Mouse (Mus musculus): ENCODE results near the gene Serpini2.
"Not testable (repeated sequence)": the region's sequence is repeated elsewhere in the genome, so short reads cannot be mapped to it uniquely, and the experiment has no call there.

Serpini2 gene
- long read RNA-seq, experiment 1 = 0 reads
- long read RNA-seq, experiment 2 = 0 reads

DNA sequence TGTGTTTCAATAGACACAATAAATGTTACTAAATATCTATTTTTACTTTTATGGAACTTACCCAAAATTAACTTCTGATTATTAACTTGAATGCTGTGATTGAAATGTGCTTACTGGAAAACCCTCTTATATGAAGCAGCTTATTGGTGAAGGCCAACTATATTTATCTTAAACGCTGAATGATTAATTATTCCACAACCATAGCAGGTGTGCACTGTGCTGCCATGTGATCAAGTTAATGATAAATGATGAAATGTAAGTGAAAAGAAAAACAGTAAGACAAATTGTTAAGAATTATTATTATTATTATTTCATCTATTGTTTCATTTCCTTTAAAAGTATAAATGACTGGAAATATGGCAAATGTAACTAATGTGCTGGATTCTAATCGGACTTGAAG lies at the start of gene Serpini2:
Gene Serpini2, minus strand, starts transcription at position 101 of the 400 bp plus-strand sequence.
- intact Hi-C loops (cut with DNase I) = no loop called here

DNA sequence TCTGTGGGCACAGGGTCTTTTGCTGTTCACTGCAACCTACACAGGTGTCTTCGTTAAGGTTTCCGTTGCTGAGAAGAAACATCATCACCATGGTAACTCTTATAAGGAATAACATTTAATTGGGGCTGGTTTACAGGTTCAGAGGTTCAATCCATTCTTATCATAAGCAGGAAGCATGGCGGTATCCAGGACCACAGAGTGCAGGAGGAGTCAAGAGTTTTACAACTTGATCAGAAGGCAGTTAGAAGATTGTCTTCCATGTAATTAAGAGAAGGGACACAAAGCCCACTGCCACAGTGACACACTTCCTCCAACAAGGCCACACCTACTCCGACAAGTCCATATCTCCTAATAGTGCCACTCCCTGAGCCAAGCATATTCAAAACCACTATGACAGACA lies 39.0 kb upstream of the Serpini2 start:
- intact Hi-C loops (cut with DNase I) = no loop called here

DNA sequence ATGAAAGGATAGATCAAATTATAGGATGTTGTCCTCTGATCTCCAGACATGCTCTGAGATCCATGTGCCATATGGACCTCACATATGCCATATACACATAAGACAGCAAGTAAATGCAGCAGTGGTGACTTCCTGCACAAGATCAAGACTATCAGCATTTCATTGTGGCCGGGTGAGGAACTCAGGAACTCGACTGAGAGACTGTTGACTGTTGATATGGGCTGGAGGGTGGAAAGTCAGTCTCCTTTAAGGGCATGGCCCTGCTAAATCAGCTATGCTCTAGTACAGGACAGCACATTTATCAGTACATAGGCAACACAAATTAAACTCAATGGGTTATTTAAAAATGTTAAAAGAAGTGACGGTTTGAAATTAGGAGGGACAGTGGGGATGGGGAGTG lies 38.4 kb upstream of the Serpini2 start:
- intact Hi-C loops (cut with DNase I) = no loop called here

DNA sequence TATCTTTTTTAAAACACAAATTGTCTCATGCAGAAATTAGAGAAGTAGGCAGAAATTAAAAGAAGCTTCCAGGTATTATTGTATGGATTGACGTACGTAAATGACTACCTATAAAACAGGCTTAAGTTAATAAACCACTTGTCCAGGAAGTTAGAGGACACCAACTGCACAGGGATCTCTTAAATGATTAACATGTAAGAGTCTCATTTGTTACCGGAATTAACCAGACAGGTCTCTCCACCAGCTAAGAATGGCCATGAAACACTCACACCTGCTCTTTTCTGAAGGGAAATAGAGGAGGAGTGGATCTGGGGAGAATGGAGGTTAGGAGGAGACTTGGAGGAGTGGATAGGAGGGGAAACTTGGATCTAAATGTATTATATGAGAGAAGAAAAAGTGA lies 35.7 kb upstream of the Serpini2 start:
- intact Hi-C loops (cut with DNase I) = no loop called here

DNA sequence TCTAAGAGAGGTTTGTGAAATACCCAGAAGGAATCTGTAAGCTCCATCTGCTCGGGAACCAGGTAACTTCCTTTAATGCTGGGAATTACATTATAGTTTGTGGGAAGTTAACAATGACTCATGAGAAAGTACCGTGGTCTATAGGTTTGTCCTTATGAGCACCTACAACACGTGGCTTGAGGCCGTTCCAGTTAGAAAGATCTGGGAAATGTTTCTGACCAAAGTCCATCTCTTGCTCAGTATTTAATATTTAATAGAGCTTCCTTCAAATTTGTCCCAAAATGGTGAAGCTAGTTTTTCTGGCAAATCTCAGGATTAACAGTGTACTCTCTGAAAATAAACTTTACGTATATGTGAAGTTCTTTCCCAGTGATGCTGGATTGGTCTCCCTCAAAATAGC lies 34.7 kb upstream of the Serpini2 start:
- intact Hi-C loops (cut with DNase I) = no loop called here

DNA sequence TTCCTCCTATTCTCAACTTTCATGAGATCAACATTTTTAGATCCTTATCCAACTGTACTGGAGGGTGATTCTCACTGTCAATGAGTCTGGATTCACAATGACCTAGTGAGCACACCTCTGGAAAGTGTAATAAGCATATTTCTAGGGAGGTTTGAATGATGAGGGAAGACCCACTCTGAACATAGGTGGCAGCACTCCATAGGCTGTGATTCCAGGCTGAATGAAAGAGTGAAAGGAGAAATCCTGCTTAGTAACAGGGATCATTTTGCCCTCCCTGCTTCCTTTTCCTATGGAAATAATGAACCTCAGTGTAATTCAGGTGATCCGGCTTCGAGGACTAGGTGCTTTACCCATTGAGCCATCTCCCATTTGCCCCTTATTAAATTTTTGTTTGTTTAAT lies 31.2 kb upstream of the Serpini2 start:
- intact Hi-C loops (cut with DNase I) = no loop called here

DNA sequence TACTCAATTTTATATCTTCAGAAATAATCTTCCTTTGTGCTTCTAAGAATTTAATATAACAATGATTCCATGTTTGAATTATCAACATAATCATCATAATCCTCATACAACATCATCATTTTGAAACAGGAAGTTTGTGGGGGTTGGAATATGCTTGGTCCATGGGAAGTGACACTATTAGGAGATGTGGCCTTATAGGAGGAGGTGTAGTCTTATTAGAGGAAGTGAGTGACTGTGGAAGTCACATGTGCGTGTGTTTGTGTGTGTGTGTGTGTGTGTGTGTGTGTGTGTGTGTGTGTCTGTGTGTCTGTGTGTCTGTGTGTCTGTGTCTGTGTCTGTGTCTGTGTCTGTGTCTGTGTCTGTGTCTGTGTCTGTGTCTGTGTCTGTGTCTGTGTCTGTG lies 29.6 kb upstream of the Serpini2 start:
- intact Hi-C loops (cut with DNase I) = not testable (repeated sequence)

DNA sequence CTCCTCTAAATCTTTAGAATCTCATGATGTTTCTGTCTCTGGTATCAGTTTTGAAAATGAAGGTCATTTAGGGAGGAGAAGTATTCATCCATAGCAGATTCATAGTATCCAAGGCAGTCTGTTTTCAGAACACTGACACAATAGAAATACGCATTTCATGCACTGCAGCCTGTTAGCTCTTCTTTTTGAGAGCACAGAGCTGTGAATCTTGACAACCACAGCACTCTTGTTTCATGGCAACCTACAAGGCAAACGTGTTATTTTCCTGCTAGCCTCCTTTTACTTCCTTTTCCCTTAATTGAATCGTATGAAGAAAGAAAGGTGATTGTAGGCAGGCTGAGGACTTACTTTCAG lies 27.9 kb upstream of the Serpini2 start:
- intact Hi-C loops (cut with DNase I) = no loop called here

DNA sequence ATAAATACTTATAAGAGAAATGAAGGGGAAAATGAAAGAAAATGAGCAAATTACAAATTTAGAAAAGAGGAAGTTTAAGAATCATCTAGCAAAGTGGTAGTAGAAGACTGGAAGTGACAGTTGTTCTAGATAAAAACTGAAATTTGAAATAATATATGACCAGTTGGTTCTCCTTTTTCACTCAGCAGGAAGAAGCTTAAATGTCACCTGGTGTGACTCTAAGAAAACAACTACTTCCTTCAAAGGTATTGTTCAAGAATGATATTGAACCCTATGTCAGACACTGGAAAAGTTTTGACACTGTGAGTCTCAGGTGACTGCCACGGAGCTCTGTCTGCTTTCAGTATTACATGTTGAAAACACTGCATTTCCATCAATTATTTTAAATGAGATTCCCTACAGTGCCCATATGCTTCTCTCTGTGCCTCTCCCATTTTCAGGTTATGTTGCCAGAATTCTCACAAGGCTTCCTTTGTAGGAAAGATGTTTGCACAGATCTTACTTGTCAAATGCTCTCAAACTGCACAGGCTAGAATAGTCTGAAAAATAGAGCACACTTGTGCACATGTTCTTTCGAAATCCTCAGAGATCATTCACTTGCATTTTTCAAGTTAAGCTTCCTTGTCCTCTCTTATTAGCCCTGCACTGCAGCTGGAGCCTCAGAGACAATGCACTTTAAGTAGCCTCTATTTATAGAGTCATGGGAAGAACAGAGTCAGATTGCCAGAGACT lies 27.3 kb upstream of the Serpini2 start:
- intact Hi-C loops (cut with DNase I) = no loop called here

DNA sequence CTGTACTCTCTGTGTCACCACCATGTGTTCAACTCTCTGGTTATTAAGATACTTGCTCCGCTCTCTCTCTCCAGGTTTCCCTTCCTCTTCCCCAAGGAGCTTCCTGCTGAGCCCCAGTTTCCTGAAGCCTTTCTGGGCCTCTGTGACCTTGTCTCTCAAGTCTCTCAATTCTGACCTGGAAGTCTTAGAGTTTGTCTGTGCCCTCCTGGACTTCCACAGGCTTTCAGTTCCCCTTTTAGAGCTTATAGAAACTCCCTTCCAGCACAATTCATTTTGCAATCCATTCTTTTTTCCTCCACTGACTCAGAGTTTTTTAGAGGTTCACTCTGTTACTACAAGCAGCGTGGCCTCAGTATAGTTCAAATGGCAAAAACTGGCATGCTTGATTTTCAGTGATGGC lies 23.4 kb upstream of the Serpini2 start:
- intact Hi-C loops (cut with DNase I) = no loop called here

DNA sequence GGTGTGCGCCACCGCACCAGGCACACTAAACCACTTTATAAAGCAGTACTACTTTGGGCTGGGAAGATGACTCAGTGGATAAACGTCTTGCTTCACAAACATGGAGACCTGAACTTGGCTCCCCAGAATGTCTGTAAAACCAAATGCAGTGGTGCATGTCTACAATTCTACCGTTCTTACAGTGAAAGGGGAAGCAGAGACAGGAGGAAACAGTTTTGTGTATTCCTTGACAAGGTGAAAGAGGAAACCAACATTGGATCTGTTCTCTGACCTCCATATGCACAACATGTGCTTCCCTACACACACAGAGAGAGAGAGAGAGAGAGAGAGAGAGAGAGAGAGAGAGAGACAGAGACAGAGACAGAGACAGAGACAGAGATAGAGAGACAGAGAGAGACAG lies 7.6 kb upstream of the Serpini2 start:
- intact Hi-C loops (cut with DNase I) = no loop called here

DNA sequence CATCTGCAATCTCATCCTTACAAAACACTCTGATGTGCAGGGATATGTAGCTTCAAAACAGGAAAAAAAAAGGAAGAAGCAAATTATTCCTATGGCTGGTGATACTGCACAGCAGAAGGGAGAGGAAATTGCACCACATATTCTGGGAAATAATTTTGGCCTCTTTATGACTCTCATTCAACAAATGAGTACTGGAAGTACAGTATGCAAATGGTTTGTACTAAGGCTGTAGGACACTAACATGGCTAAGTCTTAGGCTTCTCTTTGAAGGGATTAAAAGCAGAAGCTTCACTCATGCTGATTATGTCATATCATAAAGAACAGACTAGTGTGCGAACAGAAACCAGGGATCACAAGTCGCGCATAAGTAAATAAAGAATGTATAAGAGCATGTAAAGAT lies 6.6 kb upstream of the Serpini2 start:
- intact Hi-C loops (cut with DNase I) = no loop called here

DNA sequence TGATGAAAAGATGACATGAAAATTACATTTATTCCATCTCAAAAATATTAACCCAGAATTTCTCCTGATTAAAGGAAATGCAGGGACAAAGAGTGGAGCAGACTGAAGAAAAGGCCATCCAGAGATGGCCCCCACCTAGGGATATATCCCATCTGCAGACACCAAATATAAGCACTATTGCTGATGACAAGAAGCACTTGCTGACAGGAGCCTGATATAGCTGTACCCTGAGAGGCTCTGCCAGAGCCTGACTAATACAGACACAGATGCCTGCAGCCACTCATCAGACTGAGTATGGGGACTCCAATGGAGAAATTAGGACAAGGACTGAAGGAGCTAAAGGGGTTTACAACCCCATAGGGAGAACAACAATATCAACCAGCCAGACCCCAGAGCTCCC lies 5.2 kb upstream of the Serpini2 start:
- intact Hi-C loops (cut with DNase I) = no loop called here

DNA sequence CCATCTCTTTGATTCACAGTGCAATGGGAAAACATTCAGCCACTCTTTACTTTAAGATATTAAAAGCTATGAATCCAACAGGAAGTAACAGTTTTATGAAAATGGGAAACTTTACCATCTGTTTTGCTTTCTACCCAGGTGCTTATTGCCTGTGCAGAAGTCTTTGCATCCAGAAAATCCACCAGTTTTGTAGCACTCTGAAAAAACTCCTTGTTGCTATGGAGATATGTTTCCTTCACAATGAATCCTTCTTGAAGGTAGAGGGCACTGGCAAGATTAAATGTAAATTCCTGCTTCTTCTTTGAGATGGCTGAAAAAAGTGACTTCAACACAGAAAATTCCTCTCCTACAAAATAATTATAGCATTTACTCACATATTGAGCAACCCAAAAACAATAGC lies 10.5 kb downstream of the Serpini2 start:
- intact Hi-C loops (cut with DNase I) = no loop called here

DNA sequence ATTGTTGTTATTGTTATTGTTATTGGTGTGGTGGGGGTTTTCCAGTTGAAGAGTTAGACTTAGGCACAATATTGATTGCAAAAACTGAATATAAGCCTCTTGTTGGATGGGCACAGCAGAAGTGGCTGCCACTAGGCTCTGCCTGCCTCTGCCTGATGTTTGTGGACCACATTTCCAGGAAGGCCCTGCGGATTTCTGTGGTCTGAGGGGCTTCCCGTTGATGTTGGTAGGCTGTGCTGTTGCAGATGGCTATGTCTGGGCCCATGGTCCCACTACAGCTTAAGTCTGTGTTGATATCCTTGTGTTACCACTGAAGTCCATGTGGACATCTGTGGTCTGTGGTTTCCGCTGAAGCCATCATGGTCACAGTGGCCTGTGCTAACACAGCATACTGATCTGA lies 50.2 kb downstream of the Serpini2 start:
- intact Hi-C loops (cut with DNase I) = loop anchor here (5.0 kb wide), 2 partner anchors 503 to 643 kb away; no protein-coding TSS in a partner anchor

DNA sequence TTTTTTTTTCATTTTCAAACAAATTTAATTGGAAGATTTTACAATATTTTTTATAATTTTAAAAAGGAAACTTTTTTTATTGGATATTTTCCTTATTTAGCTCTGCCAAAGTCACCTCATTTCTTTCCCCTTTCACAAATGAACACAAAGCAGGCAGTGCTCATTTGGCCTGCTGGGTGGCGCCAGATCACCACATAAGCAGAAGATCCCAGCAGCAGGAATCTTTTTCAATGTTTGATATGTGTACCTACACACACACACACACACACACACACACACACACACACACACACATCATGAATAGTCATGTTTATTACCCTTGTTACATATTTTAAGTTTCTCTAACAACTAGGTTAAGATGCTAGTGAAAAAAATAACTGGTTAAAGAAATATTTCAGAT lies 50.7 kb downstream of the Serpini2 start:
- intact Hi-C loops (cut with DNase I) = loop anchor here (5.0 kb wide), 2 partner anchors 503 to 643 kb away; no protein-coding TSS in a partner anchor

DNA sequence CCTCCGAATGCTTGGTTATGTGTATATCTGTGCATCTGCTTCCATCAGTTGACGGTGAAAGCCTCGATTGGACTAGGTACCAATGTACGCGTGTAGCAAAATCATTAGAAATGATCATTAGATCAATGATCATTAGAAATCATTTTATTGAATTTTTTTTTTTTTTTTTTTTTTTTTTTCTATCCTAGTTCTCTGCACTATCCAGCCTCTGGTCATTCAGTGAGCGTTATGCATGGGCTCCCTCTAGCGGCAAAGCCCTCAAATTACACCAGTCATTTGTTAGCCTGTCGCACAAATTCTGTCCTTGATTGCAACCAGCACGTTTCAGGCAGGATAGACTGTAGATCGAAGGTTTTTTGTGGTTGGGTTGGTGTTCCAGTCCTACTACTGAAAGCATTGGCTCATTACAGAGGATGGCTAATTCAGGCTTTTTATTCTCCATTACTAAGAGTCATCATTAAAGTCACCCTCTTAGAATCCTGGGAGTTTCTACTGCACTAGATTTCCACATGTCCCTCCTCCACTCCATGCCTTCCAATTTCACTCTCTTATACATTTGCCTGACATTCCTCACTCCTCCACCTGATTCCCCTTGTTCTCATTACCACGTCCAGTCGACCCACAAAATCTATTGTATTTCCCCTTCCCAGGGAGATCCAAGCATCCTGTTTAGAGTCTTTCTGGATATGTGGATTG lies 66.9 kb downstream of the Serpini2 start:
- intact Hi-C loops (cut with DNase I) = no loop called here
